Mouse (Mus musculus) urinary bladder, postnatal 36 days (tissue): ENCODE data around the gene Psmd12.
A peak's percentile ranks its signal among the peaks of the same experiment; 100 is the strongest.

Source experiments
- DNase-seq, 2 experiments: peaks; one replicate each; pipeline ENCODE4 v3.0.0; 2022; ENCODE audit warnings: low spot score in 2 of 2, mixed read lengths in 1 of 2

Psmd12 gene

GRCm38 (mm10) chr11:107479053-107479861, at the start of gene Psmd12:
Gene Psmd12, plus strand, starts transcription at chr11:107479484.
- DNase-seq, result peak; percentile 92 to 96

- DNase-seq, result no peak
Measured at GRCm38 (mm10) chr11:107431197-107431965, 47.9 kb upstream of the Psmd12 start.

- no peak for DNase-seq
Measured at GRCm38 (mm10) chr11:107435776-107436449, 43.4 kb upstream of the Psmd12 start.

- DNase-seq, result no peak
Measured at GRCm38 (mm10) chr11:107437723-107438122, 41.6 kb upstream of the Psmd12 start.

GRCm38 (mm10) chr11:107438140-107438539, 41.1 kb upstream of the Psmd12 start:
- DNase-seq, result no peak

GRCm38 (mm10) chr11:107441050-107441449, 38.2 kb upstream of the Psmd12 start:
- no peak for DNase-seq

- no peak for DNase-seq
Measured at GRCm38 (mm10) chr11:107443121-107444095, 35.9 kb upstream of the Psmd12 start.

GRCm38 (mm10) chr11:107445683-107446082, 33.6 kb upstream of the Psmd12 start:
- no peak for DNase-seq

- DNase-seq, result no peak
Measured at GRCm38 (mm10) chr11:107446650-107447049, 32.6 kb upstream of the Psmd12 start.

GRCm38 (mm10) chr11:107447349-107447748, 31.9 kb upstream of the Psmd12 start:
- DNase-seq, result no peak

GRCm38 (mm10) chr11:107447915-107448314, 31.4 kb upstream of the Psmd12 start:
- DNase-seq, result no peak

GRCm38 (mm10) chr11:107449169-107449910, 29.9 kb upstream of the Psmd12 start:
- peak; percentile 28 to 30 for DNase-seq

GRCm38 (mm10) chr11:107450097-107450496, 29.2 kb upstream of the Psmd12 start:
- DNase-seq, result no peak

- no peak for DNase-seq
Measured at GRCm38 (mm10) chr11:107451106-107451505, 28.2 kb upstream of the Psmd12 start.

GRCm38 (mm10) chr11:107452053-107452452, 27.2 kb upstream of the Psmd12 start:
- DNase-seq, result no peak

- no peak for DNase-seq
Measured at GRCm38 (mm10) chr11:107454546-107455462, 24.5 kb upstream of the Psmd12 start.

GRCm38 (mm10) chr11:107457282-107457681, 22.0 kb upstream of the Psmd12 start:
- no peak for DNase-seq

- no peak for DNase-seq
Measured at GRCm38 (mm10) chr11:107458286-107458685, 21.0 kb upstream of the Psmd12 start.

- DNase-seq, result no peak
Measured at GRCm38 (mm10) chr11:107458986-107459385, 20.3 kb upstream of the Psmd12 start.
